Mouse (Mus musculus): ENCODE measurements around the gene Cdr2. TPM values are rescaled to one million over a fixed set of nuclear protein-coding genes. Genes with fewer than 3 reads are reported as not detected.

Cdr2 gene
- total RNA-seq (2023): 26.3 TPM

DNA sequence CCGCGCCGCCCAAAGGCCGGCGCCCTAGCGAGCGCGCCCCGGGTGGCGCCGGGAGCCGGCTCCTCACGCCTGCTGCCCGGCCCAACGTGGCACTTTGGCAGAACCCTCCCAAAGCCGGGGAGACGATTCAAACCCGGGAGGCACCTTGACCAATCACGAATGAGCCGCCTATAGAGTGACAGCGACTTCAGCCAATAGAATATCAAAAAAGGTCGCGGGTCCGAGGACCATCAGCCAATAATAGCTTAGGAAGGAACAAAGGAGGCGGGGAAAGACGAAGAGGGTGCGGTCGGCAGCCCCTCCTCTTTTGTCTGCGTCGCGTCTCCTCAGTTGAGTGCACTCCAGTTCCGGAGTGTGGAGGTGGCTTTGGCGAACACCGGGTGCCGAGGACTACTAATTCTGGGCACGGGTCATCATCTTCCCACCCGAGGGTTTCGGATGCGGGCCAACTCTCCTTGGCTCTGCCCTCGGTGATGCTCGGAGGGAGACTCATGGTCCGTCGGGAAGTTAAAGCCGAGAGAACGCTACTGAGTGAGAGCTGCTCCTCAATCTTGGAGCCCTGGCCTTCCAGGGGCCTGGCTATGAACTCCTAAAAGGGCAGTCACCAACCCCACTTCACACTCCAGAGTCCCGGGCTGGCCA, at the start of gene Cdr2, which contains the start of gene Mfsd13b:
TSS of gene Cdr2 (minus strand) at position 113 of the 642 bp plus-strand sequence.
TSS of gene Mfsd13b (plus strand) at position 310 of the 642 bp plus-strand sequence.

DNA sequence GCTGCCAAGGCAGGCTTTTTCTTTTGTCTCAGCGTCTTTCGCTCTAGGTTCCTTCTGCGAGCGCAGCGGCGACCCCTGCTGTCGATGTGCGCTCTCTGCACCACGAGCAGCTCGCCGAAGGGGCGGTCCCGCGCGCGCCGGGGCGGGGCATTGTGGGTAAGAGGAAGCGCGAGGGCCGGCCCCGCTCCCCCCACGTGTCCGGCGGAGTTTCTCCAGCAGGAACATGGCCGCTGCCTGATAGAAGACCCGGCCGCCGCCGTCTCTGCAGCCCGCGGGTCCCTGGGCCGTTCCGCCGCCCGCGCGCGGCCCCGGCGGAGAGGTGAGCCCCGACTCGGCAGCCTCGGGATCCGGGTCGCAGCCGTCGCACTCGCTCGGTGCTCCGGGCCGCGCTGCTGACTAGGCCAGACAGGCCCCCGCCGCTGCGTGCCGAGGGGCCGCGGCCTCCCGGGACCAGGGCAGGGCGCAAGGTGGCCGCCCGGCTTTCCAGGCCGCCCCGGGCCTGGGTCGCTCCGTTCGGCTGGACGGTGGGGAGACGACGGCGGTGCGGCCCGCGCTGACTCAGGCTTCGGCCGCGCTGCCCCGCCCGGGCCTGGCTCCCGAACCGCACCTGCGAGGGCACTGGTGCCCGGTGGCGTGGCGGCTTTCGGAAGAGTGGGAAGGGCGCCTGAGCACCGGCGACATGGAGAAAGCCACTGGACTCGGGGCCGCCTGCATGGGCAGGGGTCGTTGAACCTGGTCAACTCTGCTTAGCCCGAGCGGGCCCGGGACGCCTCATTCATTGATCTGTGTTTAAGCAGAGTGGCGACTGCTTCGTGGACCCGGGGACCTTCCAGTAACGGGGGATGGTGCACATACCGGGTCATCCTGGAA, 64.3 kb downstream of the Cdr2 start, which contains the start of gene Polr3e:
TSS of gene Polr3e (plus strand) at position 153 of the 870 bp plus-strand sequence.

Other genes starting within 250 kb of the Cdr2 start
- gene Vwa3a, start 243.0 kb downstream of the Cdr2 start, total RNA-seq (2023): not detected
- not detected for gene Gm5737, start 169.9 kb downstream of the Cdr2 start, total RNA-seq (2023)
- gene Eef2k, start 139.5 kb downstream of the Cdr2 start, total RNA-seq (2023): 12.8 TPM
- gene Polr3e, start 64.6 kb downstream of the Cdr2 start, total RNA-seq (2023): 32.3 TPM
- gene Mfsd13b, start 197 bp upstream of the Cdr2 start, total RNA-seq (2023): 2.1 TPM
- 122 TPM for gene Mettl9, start 52.1 kb upstream of the Cdr2 start, total RNA-seq (2023)
- 1.7 TPM for gene Igsf6, start 92.3 kb upstream of the Cdr2 start, total RNA-seq (2023)
- 3.1 TPM for gene Otoa, start 99.3 kb upstream of the Cdr2 start, total RNA-seq (2023)